Mouse (Mus musculus) cerebellum, postnatal 4 days (tissue): ENCODE measurements at regions not wholly inside any gene's neighbourhood (a gene's known extent, or its start where the extent isn't known, plus 50 kb on each side); places are given as distances from the start of the nearest gene placed in this dataset.

Experiments used
- DNase-seq, 2 experiments: peaks; one replicate each; pipeline ENCODE4 v3.0.0; 2022; ENCODE audit warnings: low spot score in 2 of 2, mixed read lengths in 1 of 2

- DNase-seq, result no peak
Measured at GRCm38 (mm10) chr9:60995096-60995495, 200.8 kb downstream of the Uaca start.

GRCm38 (mm10) chr9:60998086-60998785 is 203.9 kb downstream of the Uaca start:
- DNase-seq, result no peak

GRCm38 (mm10) chr9:60999001-60999529 is 204.7 kb downstream of the Uaca start:
- DNase-seq, result no peak

GRCm38 (mm10) chr9:61000232-61000631 is 205.9 kb downstream of the Uaca start:
- DNase-seq, result no peak

GRCm38 (mm10) chr9:61002572-61002971 is 208.2 kb downstream of the Uaca start:
- no peak for DNase-seq

- no peak for DNase-seq
Measured at GRCm38 (mm10) chr9:61008446-61008845, 214.1 kb downstream of the Uaca start.

- no peak for DNase-seq
Measured at GRCm38 (mm10) chr9:61011066-61011465, 216.7 kb downstream of the Uaca start.

GRCm38 (mm10) chr9:61012771-61013540 is 218.6 kb downstream of the Uaca start:
- peak in 1 of 2 experiments; percentile 55 for DNase-seq

GRCm38 (mm10) chr9:61014151-61014550 is 219.8 kb downstream of the Uaca start:
- no peak for DNase-seq

- no peak for DNase-seq
Measured at GRCm38 (mm10) chr9:61015374-61015890, 221.1 kb downstream of the Uaca start.

GRCm38 (mm10) chr9:61016673-61017072 is 222.3 kb downstream of the Uaca start:
- no peak for DNase-seq

GRCm38 (mm10) chr9:61019938-61020337 is 225.6 kb downstream of the Uaca start:
- no peak for DNase-seq

GRCm38 (mm10) chr9:61021810-61022209 is 227.5 kb downstream of the Uaca start:
- DNase-seq, result no peak

GRCm38 (mm10) chr9:61022371-61023026 is 228.2 kb downstream of the Uaca start:
- no peak for DNase-seq

- DNase-seq, result no peak
Measured at GRCm38 (mm10) chr9:61025341-61025740, 231.0 kb downstream of the Uaca start.

- no peak for DNase-seq
Measured at GRCm38 (mm10) chr9:61028775-61029401, 234.5 kb downstream of the Uaca start.

GRCm38 (mm10) chr9:61031699-61032447 is 237.5 kb downstream of the Uaca start:
- peak in 1 of 2 experiments; percentile 69 for DNase-seq

- peak in 1 of 2 experiments; percentile 29 for DNase-seq
Measured at GRCm38 (mm10) chr9:61032448-61033433, 238.4 kb downstream of the Uaca start.

GRCm38 (mm10) chr9:61033593-61033992 is 239.3 kb downstream of the Uaca start:
- DNase-seq, result no peak

GRCm38 (mm10) chr9:61042063-61042462 is 247.7 kb downstream of the Uaca start:
- DNase-seq, result no peak
